Mouse (Mus musculus) embryonic fibroblast, embryonic 13.5 days (primary cell): ENCODE data around the gene Themis3.

Source experiments
- CTCF ChIP-seq: IDR thresholded peaks from 2 replicates; pipeline ENCODE4 v1.5.1; 2011; ENCODE audit warnings: mild to moderate bottlenecking, control low read depth, low read length, moderate library complexity, borderline replicate concordance; ENCODE audit not compliant: insufficient read depth
- POLR2A ChIP-seq: IDR thresholded peaks from 2 replicates; pipeline ENCODE4 v1.6.1; 2011; ENCODE audit warnings: low read depth, mild to moderate bottlenecking, control low read depth, low read length, moderate library complexity

DNA sequence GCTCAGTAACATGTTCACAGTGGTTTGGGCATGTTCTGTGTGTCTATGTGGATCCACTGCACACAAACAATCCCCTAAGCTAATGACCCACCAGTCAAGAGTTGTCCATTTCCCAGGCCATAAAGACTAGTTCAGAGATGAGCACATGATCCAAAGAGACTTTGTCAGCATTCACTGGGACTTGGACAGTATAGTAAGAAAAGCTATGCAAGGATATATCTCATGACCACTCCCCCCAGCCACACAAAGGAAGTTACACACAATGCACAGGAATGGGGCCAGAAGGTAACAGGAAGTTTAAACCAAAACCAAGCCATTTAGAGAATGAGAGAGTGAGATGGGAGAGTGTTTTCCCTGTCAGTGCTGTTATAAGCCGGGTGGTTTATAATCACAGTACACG is 33.0 kb downstream of the Themis3 start:
- TF ChIP-seq POLR2A (no peak), CTCF (no peak)
